Mouse (Mus musculus) gastrocnemius, adult 8-10 months (tissue): ENCODE measurements at regions not wholly inside any gene's neighbourhood (a gene's known extent, or its start where the extent isn't known, plus 50 kb on each side); places are given as distances from the start of the nearest gene placed in this dataset.

Experiments used
- DNase-seq, 2 experiments: peaks; one replicate each; pipeline ENCODE4 v3.0.0; 2022; ENCODE audit warnings: low spot score in 2 of 2

DNA sequence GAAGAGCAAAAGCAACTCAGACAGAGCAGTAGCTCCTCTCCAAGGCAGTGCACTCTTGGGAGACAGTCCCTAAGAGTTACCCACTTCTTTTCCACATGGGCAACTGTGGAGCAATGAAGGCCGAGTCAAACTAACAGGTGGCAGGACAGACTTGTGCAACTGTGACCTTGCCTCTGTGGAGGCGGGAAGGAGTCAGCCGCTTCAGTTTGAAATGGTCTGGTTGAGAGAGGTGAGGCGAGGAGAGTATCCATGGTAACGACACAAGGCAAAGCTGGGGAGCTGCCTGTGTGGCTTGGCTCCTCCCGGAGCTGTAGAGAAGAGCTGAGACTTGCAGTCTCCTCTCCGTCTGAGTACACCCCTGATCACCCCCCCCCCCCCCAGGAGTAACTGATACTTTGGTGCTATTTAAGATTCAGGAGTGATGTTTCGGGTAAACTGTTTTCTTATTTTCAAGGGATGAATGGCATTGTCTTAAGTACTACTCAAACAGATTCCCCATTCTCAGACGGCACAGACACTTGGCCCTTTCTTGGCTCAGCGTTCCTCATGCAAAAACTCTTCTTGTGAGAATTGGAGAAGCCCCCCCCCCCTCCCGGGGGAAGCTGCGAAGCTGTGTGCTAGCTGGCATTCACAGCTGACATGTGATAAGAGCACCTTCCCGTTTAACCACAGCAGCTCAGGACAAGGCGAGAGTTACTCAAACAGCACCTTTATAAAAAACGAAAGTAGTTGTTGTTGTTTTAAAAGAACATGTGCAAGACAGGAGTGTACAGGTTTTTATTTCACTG is 54.9 kb upstream of the Chst1 start:
- DNase-seq, result no peak

DNA sequence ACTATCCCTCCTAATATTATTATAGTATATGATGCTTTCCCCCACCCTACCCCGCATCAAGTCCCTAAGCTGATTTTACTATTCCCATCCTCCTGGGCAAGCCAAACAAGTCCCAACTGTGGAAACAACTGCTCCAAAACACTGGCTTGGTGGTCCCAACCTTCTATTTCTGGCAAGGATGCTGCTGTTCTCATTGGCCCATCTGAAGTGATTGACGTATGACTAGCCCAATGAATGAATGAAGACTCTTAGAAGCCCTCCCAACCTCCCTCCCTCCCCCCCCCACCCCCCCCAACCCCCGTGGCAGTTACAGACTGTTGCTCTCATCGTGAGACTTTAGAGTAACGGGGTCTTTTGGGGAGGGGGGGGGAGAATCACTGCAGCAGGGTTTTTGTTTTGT is 58.7 kb upstream of the Chst1 start:
- DNase-seq, result no peak

DNA sequence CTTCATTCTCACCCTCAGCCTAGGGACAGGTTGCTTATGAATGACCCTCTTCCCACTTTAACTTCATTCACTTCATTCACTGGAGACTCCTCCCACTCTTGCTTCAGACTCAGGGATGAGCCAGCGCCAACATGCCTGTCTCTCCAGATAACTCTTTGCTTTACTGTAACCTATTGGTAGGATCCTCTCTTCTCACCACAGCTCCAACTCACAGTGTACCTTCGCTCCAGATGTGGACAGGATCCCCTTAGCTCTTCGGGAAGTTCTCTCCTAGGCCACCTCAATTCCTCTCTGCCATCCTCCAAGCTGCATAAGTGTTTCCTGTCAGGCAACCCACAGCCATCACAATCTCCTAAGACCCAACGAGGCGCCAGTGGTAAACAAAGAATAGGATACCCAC is 67.5 kb upstream of the Chst1 start:
- no peak for DNase-seq

DNA sequence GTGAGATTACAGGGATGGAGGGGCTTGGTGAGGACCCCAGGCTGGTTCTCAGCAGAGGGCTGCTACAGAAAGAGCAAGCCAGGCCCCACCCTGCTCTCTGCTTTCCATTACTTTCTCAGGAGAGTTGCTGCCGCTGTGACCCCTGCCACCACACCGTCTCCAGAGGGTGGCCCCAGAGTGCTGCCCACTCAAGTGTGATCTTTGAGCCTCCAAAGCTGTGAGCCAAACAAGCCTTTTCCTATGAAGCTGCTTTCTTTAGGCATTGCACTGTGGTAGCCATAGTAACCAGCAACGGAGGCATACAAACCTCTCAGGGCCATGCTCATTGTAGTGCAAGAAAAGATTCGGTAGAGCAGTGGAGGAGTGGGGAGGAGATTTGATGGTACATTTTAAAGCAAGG is 68.8 kb upstream of the Chst1 start:
- DNase-seq, result no peak

DNA sequence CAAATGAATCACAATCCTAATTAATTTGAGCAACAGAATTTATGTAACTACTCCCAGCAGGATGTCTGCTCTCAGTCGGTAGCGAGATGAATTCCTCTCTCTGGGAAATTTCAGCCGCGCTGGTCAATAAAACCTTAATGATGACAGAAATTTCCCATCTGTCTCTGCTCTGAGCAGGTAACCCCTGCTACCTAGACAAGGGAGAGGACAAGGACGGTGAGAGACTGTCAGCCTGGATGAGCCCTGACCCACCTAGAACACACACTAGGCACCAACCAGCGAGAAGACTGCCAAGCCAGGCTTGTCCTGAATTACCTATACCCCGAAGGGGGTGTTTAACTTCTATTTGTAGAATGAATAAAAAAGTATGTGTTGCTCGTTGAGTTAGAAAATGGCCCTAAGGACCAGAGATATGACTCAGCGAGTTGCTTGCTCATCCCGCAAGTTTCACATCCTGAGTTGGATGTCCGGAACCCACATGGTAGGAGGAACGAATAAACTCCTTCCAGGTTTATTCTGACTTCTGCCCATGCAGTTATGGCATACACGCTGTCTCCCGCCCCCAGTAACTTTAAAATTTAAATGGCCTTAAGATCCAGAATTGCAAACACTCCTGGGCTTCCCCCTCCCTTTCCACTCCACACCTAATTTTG is 69.5 kb upstream of the Slc35c1 start:
- no peak for DNase-seq

DNA sequence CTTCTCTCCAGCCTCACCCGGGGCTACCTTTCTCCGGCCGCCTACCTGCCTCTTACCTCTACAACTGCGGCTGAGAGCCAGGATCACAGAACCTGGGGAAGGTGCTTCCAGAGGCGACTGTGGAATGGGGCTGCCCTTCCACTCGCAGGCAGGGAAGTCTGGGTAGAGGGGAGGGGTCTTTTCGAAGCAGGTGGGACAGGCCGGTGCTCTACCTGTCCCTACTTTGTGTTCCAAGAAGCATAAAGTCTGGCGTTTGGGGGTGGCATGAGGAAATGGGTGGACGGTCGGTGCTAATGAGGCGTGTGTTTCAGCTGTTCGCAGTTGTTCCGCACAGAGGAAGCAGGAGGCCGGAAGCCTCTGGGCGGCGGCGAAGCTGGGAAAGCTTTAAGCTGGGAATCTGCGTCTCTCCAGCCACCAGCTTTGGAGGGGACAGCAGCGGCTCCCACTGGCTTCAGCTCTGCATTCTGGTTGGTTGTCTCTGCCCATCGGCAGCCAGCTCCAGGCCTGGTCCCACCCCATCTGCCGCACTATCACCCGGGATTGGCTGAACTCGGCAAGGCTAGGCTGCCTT is 68.8 kb upstream of the Slc35c1 start:
- peak; percentile 35 to 52 for DNase-seq

DNA sequence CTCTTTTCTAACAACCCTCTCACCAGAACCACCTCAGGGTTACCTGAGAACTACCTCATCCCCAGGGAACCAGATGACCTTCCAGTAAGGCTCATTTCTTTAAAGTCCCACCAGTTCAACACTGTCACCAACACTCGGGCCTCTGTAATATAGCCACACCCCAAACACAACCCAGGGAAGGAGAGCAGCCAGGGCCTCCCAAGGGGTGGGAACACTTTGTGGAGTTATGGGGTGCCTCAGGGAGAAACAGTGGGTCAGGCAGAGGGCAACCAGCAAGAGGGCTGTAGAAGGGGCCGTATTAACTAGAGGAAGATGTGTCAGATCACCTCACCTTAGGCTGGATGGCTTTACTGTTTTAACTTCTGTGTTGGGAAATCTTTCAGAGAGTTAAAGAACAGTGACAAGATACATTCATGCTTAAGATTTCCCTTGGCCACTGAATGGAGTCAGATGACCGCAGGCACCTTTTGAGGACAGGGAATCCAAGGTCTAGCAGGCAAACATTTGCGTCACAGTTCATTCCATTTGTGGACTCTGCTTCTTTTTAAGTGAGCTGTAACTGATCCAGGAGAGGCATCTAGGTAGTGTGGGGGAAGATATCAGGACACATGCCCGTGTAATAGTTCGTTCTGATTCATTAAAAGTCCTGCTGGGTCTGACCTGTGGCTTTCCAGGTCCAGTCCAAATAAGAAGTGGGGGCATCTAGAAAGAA is 67.9 kb upstream of the Slc35c1 start:
- no peak for DNase-seq

DNA sequence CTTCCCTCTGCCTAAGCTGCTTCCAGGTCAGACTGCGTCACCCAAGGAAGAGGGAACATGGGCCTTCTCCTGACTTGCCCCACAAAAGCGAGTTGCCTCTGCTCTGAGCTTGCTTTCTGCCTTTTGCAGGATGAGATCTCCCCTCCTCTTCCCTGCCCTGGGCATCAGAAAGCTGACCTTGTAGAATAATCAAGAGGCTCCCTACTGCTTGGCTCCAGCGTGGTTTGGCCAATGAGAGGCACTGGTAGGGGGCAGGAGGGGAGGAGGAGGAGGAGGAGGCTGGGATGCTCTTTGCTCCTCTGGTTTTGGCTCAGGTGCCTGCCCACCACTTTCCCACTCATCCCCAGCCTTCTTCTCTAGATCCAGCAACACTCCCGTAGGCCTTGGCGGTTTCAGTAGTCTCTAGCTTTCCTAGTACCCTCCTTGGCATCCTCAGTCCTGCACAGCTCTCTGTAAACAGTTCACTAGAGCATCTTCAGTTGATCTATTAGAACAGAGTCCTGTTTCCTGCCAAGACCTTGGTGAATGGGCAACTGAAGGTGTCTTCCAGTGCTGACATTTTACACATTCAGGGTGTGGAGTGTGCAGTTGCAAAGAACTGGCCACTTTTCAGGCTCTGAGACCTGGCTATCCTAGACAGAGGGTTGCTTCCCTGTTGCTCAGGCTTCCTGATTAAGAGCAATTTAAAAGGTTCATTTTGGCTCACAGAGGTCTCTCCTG is 66.5 kb upstream of the Slc35c1 start:
- DNase-seq, result no peak

DNA sequence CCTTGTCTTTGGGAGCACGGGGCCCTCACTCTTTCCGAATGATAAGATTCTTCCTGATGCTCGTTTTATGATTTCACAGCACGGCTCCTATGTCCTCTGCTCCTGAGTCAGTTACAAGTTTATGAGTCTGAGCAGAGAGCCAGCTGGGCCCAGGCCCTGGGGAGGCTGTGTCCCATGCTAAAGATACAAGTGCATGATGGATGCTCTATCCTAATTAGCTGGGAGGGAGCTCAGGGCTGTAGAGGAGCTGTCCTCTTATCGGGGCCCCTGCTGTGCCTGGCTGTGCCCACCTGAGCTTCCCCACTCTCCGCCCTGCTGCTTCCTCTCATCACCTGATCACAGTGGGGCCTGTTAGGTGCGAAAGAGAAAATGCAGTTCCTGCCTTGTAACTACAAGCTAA is 65.3 kb upstream of the Slc35c1 start:
- DNase-seq, result no peak

DNA sequence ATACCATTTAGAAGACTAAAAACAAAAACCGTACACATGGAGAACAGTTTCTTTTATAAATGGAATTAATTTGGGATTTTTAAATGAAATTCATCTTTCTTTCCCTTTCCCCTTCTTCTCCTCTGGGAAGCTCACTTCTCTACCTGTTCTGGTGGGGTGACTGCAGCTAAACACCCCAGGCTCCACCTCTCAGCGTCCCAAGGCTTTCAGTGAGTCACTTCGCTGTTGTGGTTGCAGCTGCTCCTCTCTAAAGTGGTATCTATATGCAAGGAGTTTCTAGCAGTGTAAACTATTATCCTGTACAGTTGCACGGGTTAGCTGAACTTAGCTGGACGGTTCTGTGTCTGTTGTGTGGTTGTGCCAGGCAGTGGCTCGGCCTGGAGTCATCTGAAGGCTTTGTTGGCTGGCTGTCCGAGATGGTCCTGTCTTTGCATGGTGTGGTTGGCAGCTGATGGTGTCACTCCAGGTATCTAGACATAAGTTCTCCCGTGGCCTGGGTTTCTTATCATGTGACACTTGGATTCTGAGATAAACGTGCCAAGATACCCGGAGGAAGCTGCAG is 64.8 kb upstream of the Slc35c1 start:
- no peak for DNase-seq

DNA sequence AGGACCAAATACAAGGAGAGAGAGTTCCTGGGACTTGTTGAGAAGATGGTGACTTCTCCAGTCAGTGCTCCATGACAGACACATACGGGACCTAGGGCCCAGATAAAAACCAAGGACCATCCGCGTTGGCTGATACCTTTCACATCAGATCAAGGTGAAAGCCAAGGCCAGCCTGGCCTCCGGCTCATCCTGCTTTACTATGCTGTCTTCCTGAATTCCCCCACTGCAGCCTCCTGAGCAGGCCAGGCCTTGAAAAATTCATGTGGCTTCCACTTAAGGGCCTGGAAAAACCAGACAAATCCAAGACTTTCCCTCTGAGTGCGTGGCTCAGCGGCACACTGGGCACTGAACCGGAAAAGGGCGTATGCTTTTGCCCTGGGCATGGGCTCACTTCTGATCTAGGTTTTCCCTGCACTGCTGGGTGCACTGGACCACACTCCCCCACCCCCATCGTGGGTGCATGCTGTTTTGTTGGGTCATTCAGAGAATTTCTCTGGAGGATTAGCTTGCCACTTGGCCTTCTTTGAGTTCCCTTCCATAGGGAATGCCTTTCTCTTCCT is 64.1 kb upstream of the Slc35c1 start:
- no peak for DNase-seq

DNA sequence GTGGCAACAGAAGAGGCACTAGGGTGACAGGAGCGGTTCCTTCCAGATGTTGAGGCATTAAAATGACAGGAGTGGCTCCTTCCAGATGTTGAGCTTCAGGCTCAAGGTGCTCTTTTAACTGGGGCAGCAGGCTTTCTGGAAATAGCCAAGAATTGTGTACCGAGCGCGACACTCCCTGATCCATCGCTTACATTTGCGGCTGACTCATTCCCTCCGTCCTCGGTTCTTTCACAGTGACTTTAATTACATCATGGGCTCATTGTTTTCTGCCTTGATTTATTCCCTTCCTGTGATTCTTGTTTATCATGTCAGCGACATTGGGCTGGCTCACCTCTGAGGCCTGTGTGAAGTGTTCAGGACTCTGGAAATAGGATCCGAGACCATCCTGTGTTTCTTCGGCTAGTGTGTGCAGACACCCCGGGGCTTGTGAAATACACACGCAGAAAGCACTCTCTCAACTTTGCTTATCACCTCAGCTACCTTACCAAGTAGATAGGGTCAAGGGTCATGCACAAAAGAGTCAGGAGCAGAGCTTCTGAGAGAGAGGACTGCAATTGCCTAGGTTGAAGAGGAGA is 63.1 kb upstream of the Slc35c1 start:
- DNase-seq, result no peak

DNA sequence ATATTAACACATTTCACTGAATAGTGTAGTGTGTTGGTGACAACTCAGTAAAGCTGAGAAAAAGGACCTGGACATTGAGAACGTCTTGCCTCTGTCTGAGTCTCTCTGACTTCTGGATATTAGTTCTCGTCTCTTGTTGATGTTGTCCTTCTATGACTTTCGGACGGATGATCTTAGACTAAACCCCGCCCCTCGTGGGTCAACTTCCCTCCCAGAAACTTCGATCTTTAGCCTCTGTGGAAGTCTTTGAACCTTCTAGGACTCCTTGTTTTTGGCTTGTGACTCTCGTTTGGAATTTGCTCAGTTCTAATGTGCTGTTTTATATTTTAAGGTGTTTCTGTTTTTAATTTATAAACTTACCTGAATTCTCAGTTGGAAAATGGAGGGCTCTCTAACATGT is 61.2 kb upstream of the Slc35c1 start:
- no peak for DNase-seq

DNA sequence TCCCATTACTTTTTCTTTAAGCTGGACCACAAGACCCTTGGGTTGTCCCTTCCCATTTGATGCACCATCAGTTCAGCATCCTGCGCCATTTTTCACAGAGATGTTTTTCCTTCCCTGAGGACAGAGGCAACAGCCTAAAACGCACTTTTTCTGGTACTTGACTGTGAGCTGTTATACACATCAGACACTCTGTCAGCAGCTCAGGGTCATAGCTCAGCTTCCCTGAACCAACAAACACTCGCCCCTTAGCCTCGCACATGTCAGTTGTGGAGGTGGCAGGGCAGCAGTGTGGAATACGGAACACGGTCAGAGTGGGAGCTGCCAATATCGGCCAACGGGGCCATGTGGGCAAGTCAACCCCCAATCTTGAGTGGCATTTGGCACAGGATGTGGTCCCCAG is 59.1 kb upstream of the Slc35c1 start:
- no peak for DNase-seq

DNA sequence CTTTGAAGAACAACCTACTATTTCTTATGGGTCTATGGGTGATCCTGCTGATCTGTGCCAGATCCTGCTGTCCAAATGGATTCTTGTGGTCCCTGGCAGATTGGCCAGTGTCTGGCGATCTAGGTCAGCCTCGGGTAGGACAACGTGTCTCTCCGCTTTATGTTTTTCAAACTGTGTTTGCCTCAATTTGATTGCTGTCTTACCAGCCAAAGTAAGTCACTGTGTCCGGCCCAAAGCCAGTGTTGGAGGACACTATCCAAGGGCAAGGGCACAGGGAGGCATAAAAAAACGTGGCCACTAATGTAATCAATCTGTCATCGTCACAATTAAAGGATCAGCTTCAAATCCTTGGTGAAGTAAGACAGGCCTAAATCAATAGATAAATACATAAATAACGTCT is 58.6 kb upstream of the Slc35c1 start:
- no peak for DNase-seq

DNA sequence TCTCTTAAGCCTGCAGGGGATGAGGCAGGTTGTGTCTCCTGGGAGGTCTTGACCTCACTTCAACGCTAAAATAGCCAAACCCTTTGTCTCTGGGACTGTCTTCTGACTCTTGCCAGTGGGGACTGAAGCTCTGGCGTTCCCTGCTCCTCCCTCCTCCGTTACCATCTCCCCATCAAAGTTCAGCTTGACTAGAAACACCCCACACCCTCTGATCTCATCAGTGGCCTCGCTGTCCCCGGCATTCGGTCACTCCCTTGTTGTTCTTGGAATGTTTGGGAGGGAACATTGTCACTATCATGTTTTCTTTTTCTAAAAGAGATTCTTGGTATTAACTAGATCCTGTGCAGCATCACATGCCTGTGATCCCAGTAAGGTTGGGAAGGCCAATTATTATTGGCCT is 54.6 kb upstream of the Slc35c1 start:
- DNase-seq, result no peak

DNA sequence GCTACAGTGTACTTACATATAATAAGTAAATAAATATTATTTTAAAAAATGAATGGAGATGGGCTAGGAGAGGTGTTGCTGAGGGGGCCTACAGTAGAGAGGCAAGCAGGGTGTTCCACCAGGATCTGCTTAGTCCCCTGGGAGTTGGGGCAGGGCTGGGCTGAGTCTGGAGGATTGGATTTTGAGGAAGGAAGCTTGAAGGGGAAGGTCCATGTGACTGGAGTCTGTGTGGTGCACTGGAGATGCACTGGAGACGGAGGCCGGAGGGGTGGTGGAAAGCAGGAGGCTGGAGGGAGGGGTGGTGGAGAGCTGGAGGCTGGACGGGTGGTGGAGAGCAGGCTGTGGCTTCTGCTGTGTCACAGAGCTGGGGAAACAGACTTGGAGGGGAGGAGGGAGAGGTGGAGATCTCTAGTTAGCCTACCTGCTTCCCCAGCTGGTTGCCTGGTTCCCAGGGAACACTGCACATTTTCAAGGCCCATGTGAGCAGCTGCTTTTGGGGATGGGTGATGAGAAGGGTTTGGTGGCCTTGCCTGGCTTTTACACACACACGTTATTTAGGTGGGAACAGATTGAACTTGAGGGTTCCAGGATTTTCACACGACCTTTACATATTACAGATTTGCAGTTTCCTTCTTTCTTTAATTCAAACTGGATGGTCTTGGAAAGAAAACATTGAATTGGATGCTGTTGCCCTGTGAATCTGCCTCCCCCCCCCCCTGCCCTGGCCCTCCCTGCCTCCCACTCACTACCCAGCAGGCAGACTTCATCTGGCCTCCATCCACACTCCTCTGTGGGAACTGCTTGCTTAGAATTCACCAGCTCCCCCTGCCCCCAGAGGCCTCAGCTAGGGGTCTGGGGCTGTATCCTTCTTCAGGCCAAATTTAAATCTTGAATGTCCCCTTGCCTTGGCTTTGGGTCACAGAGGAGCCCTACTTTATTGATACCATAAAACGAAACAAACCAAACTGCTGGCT is 51.7 kb upstream of the Slc35c1 start:
- no peak for DNase-seq
